Mouse (Mus musculus): ENCODE measurements around the gene Rasgef1b. TPM values are rescaled to one million over a fixed set of nuclear protein-coding genes. Genes with fewer than 3 reads are reported as not detected.

The Rasgef1b gene
- polyA plus RNA-seq, 1 experiment from 2014 or later, result 124 TPM

DNA sequence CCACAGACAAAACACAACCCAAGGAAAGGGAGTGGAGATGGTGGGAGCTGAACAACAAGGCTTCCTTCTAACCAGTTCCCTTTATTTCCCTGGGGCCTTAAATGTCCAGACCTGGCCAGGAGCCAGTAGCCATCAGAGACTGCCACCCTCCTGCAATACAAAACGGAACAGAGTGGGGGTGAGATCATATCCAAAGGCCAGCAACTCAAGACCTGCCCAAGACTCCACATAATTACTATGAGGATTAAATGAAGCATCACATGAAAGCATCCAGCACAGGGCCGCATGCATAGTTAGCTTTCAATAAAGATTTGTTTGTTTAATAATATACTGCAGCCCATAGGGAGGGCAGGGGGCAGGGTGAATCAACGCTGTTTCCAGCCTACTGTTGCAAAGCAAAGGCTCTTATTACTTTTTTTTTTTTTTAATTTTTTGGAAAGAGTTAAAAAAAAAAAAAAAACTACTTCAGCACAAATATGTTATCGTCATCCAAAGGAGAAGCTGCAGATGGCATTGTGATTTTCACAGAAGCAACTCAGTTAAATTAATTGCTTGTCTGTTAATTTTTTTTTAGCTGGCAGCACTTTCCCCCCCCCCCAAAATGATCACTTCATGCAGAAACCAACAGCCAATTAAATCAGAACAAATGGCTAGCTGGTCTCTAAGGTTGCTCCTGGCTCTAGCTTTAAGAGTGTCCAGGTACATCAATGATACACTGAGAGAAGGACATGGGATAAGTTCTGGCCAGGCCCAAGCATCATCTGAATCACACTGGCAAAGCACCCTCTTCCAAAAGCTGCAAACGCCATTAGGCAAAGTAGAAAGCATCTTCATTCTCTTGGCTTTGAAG is 241.6 kb downstream of the Rasgef1b start:
- H3K36me3 ChIP-seq (ENCODE audit: inconsistent target), result no peaks in the 10 kb centered on the region
- H3K79me2 ChIP-seq (ENCODE audit: inconsistent target), result no peaks in the 10 kb centered on the region
- whole genome bisulfite sequencing (ENCODE audit: missing documents), result 74% methylated on average over 5 of the region's 5 CpGs
- H3K27ac ChIP-seq, result no peak overlapping the region
- H3K4me3 ChIP-seq (ENCODE audit: inconsistent target), result no peak overlapping the region

DNA sequence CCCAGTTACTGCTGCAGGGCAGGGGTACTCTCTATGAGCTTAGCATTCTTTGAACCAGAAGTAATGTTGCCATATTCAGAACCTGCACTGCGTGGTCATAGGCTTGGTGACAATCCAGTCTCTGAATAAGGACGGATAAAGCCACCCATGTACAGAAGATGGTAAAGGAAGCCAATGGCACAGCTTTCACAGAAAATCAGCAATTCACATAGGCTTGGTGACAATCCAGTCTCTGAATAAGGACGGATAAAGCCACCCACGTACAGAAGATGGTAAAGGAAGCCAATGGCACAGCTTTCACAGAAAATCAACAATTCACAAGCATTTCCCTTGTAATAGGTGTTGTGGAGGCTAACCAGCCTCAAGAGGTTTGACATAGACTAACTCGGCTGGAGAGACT is 245.7 kb downstream of the Rasgef1b start:
- 89% methylated on average over 5 of the region's 5 CpGs for WGBS (ENCODE audit: missing documents)
- no peak overlapping the region for H3K27ac ChIP-seq
- no peaks in the 10 kb centered on the region for H3K79me2 ChIP-seq (ENCODE audit: inconsistent target)
- H3K4me3 ChIP-seq (ENCODE audit: inconsistent target), result no peak overlapping the region
- H3K36me3 ChIP-seq (ENCODE audit: inconsistent target), result no peaks in the 10 kb centered on the region

DNA sequence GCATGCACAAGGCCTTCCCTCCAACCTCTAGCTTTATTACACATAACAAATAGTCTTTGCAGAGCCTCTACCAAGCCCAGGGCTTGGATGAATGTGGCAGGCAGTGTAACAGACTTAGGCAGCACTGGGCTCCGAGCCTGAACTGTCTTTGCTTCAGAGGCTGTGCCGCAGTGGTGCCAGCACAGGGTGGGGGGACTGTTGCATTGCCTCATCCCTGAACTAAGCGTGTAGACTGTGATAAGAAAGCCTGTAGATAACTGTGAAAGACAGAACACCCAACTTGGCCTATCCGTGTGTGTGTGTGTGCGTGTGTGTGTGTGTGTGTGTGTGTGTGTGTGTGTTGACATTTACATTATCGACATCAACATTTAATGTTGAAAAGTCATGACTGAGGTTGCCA is 246.3 kb downstream of the Rasgef1b start:
- H3K4me3 ChIP-seq (ENCODE audit: inconsistent target), result no peak overlapping the region
- no peaks in the 10 kb centered on the region for H3K79me2 ChIP-seq (ENCODE audit: inconsistent target)
- WGBS (ENCODE audit: missing documents), result 100% methylated on average over 4 of the region's 6 CpGs
- H3K36me3 ChIP-seq (ENCODE audit: inconsistent target), result no peaks in the 10 kb centered on the region
- no peak overlapping the region for H3K27ac ChIP-seq

DNA sequence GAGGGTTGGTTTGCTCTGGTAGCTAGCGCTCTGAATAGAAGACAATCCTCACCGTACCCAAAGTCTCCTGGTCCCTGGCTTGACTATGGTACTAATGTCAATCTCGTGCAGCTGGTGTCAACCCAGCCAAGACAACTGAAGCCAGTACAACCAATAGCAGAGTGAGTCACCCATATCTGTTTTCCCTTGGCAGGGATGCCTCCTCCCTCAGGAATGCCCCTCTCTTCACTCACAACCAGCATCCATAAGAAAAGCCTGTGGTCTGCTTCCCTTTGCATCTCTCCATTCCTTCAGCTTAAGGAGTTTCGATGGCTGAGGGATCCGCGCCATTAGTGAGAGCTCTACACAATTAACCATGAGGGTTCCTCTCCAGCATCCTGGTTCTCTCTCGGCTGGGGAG is 246.8 kb downstream of the Rasgef1b start:
- H3K4me3 ChIP-seq (ENCODE audit: inconsistent target), result no peak overlapping the region
- WGBS (ENCODE audit: missing documents), result 94% methylated on average over 7 of the region's 7 CpGs
- H3K79me2 ChIP-seq (ENCODE audit: inconsistent target), result no peaks in the 10 kb centered on the region
- no peak overlapping the region for H3K27ac ChIP-seq
- no peaks in the 10 kb centered on the region for H3K36me3 ChIP-seq (ENCODE audit: inconsistent target)

DNA sequence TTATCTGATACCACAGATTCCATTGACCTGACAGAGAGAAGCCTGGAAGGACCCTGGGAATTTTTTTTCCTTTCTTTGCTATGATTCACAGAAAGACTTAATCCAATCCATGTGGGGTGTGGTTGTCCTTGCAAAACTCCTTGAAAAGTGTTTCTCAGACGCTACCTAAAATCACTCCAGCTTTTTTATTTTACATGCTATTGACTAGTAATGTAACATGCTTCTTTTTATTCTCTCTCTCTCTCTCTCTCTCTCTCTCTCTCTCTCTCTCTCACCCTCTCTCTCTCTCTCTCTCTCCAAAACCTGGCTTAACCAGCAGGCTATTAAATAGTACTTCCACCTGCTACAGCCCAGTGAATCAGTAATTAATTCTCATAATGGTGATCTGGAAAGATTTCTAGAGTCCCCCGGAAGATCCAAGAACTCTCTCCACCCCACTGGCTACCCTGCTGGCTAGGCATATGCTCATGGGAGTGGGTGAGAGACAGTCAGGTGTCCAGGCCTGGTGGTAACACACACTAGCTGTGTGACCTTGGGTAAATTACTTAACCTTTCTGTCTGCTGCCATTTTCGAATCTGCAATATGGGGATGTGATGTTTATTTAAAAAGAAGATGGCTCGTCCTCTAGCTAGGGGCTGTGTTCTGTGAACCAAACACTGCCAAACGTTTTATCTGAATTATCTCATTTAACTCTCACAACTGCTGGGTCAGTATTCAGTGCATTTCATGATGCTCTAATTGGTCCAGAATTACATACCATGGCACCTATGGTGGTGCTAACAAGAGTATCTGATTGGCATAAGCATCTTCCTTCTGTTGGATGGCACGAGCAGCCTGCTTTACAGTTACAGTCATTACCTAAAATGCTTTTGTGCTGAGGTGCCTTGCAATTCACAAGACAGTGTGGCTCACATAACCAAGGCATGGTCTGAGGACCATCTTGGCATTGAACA is 248.5 kb downstream of the Rasgef1b start:
- no peaks in the 10 kb centered on the region for H3K36me3 ChIP-seq (ENCODE audit: inconsistent target)
- H3K27ac ChIP-seq, result no peak overlapping the region
- H3K4me3 ChIP-seq (ENCODE audit: inconsistent target), result no peak overlapping the region
- 96% methylated on average over 6 of the region's 6 CpGs for WGBS (ENCODE audit: missing documents)
- no peaks in the 10 kb centered on the region for H3K79me2 ChIP-seq (ENCODE audit: inconsistent target)

DNA sequence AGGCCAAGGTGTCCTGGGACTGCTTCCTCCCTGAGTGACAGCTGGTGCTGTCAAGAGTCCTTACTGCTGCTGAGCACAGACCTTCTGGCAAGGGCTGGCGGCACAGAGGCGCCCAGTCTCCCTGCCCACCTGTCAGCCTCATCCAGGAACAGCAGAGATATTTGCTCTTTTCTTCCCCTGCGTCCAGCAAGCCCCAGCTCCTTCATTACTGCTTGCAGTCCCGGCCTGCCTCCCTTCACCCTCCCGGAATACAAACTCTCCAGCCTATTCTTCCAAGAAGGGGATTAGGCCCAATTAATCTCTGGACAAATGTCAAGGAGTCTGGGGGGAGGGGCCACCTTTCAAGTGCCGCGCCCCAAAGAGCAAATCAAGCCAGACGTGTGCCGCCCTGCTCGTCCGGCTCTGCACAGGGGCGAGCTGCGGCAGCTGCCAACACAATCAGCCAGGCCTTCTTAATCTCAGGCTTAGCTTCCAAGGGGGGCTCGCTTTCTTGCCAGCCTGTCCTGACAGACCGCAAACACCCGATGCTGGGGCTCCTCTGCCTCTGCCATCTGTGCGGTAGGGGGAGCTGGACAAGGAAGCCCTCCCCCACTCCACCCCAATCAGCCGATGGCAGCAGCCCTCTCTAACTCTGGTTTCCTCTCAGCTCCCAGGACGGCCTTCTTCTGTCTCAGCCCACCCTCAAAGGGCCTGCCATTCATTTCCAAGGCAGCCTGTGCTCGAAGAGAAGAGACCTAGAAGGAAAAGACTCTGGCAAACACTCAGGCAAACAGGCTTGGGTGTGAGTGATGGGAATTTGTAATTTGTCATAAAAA is 249.4 kb downstream of the Rasgef1b start:
- Histone ChIP-seq H3K79me2 (ENCODE audit: inconsistent target) (no peaks in the 10 kb centered on the region), H3K4me3 (ENCODE audit: inconsistent target) (no peak overlapping the region), H3K27ac (no peak overlapping the region), H3K36me3 (ENCODE audit: inconsistent target) (no peaks in the 10 kb centered on the region)
- 51% methylated on average over 20 of the region's 20 CpGs for WGBS (ENCODE audit: missing documents)

DNA sequence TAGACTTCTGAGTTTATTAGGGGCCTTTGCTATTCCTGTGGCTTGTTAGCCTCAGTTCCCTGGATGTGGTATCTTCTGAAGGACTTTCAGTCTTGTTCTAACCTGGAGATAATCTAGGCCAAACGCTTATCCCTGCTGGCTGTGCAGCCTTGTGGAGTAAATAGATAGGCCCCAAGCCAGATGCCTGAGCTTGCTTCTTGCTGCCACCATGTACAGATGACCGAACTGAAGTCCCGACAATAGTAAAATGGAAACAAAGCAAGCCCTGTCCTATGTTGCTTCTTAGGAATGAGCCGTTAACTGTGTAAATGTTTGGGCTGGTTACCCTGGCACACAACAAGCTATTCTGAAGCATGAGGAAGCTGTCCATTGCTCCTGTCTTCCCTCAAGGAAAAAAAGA is 250.1 kb downstream of the Rasgef1b start:
- H3K27ac ChIP-seq, result no peak overlapping the region
- 95% methylated on average over 4 of the region's 4 CpGs for WGBS (ENCODE audit: missing documents)

DNA sequence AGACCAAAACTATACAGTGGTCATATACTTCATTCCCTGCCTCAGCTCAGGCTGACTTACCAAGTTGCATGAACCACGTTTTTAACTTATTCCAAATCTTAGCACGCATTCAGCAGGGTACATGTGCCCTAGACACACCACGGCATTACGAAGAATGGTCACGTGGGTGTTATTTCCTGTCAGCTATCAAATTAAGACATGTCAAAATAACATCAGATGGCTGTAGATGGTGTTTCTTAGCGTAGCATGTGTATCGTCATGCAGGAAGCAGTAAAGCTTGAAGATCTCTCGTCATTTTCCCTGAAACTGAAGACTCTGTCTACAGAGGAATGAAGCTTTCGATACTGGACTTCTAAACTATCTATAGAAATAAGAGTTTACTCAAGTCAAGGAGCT is 251.4 kb downstream of the Rasgef1b start:
- no peak overlapping the region for H3K27ac ChIP-seq
- H3K36me3 ChIP-seq (ENCODE audit: inconsistent target), result no peaks in the 10 kb centered on the region
- no peak overlapping the region for H3K4me3 ChIP-seq (ENCODE audit: inconsistent target)
- 96% methylated on average over 9 of the region's 9 CpGs for WGBS (ENCODE audit: missing documents)
- no peaks in the 10 kb centered on the region for H3K79me2 ChIP-seq (ENCODE audit: inconsistent target)

More for the DNA sequence above, 250.1 kb downstream of the Rasgef1b start:
- no peaks in the 10 kb centered on the region for H3K79me2 ChIP-seq (ENCODE audit: inconsistent target)
- no peaks in the 10 kb centered on the region for H3K36me3 ChIP-seq (ENCODE audit: inconsistent target)
- no peak overlapping the region for H3K4me3 ChIP-seq (ENCODE audit: inconsistent target)

DNA sequence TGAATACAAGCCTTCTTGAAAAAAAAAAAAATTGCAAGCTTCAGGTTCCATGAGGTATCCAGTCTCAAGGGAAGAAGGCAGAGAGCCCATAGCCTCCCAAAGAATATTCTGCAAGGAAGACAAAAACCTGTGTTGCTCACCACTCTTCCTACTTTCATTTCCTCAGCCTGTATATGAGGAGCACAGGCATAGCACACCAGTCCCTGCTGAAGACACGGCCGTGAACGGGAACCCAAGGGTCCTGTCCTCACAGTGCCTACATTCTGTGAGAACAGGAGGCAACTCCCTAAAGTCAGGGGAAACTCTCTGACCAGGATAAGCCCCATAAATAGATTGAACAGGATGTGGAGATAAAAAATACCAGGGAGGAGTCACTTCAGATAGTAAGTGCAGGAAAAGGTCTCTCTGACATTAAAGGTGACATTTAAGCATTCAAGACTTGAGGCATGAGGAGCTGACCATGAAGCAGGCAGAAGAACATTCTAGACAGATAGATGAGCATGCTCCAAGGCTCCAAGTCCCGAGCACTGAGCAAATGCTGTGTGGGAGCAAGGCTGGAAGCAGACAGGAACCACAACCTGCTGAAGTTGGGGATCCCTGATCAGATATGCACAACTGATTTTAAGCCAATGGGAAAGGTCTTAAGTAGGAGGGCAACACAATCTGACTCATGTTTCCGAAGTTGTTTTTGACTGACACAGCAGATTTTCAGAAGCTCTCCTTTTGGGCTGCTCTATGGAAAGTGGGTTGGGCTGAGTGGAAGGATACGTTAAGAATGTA is 252.0 kb downstream of the Rasgef1b start:
- H3K27ac ChIP-seq, result no peak overlapping the region
- no peak overlapping the region for H3K4me3 ChIP-seq (ENCODE audit: inconsistent target)
- H3K36me3 ChIP-seq (ENCODE audit: inconsistent target), result no peaks in the 10 kb centered on the region
- no peaks in the 10 kb centered on the region for H3K79me2 ChIP-seq (ENCODE audit: inconsistent target)
- WGBS (ENCODE audit: missing documents), result 68% methylated on average over 6 of the region's 6 CpGs

DNA sequence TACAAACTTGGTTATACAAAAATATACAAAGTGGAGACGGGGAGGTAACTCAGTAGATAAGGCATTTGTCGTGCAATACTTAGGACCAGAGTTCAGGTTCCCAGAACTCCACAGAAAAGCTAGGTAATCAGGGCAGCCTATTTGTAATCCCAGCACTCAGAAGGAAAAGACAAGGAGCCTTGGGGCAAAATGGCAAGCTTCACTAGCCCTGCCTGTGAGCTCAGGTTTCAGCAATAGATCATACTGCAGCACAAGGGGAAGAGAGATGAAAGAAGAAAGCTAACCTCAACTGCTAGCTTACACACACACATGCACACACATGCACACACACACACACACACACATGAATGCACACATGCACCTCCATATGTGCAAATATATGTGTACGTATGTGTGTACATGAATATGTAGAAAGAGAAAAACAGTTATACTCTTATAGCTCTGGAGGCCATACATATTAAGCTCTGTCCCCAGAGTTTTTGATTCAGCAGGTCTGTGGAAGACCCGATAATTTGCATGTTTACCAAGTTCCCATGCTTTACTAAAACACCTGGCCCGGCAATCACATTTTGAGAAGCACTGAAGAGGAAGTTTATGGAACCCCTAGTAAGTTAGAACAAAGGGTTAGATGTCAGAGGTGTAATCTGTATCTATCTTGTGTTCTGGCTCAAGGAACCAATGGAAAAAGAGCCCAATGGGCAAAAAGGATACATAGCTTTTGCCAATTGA is 256.1 kb downstream of the Rasgef1b start:
- H3K36me3 ChIP-seq (ENCODE audit: inconsistent target), result no peaks in the 10 kb centered on the region
- H3K79me2 ChIP-seq (ENCODE audit: inconsistent target), result no peaks in the 10 kb centered on the region
- no peak overlapping the region for H3K27ac ChIP-seq
- H3K4me3 ChIP-seq (ENCODE audit: inconsistent target), result no peak overlapping the region
- 90% methylated on average over 5 of the region's 5 CpGs for WGBS (ENCODE audit: missing documents)

DNA sequence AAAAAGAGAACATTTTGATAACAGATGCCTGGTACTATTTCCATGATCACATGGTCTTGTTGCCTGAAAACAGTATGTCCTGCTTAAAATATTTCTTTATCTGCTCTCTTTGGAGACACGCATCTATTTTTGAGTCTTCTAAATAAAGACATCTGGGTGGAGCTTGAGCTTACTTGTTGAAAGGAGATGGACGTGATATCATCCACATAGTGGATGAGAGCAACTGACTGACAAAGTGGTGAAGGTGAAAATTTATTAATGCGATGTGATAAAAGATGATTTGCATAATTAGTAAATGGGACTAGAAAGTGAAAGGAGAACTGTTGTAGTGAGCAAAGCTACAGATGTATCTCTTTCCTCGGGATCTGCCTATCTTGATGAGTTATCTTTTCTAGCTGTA is 257.1 kb downstream of the Rasgef1b start:
- H3K36me3 ChIP-seq (ENCODE audit: inconsistent target), result no peaks in the 10 kb centered on the region
- H3K27ac ChIP-seq, result no peak overlapping the region
- no peak overlapping the region for H3K4me3 ChIP-seq (ENCODE audit: inconsistent target)
- 88% methylated on average over 4 of the region's 4 CpGs for WGBS (ENCODE audit: missing documents)
- no peaks in the 10 kb centered on the region for H3K79me2 ChIP-seq (ENCODE audit: inconsistent target)

DNA sequence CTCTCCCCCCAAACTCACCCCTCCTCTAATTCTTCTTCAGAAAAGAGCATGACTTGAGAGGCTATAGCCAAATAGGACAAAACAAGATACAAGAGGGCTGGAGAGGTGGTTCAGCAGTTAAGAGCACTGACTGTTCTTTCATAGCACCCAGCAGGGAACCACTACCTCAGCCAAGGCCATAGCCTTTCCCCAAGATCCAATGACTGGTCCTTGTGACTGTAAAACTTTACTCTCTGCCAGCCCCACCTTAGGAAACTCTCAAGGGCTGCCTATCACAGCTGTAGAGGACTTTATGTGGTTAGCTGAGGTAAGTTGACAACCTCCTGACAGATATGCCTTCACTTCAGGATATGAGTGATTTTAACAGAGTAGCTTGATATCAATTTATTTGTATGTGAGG is 258.3 kb downstream of the Rasgef1b start:
- Histone ChIP-seq H3K4me3 (ENCODE audit: inconsistent target) (no peak overlapping the region), H3K27ac (no peak overlapping the region), H3K36me3 (ENCODE audit: inconsistent target) (no peaks in the 10 kb centered on the region), H3K79me2 (ENCODE audit: inconsistent target) (no peaks in the 10 kb centered on the region)

DNA sequence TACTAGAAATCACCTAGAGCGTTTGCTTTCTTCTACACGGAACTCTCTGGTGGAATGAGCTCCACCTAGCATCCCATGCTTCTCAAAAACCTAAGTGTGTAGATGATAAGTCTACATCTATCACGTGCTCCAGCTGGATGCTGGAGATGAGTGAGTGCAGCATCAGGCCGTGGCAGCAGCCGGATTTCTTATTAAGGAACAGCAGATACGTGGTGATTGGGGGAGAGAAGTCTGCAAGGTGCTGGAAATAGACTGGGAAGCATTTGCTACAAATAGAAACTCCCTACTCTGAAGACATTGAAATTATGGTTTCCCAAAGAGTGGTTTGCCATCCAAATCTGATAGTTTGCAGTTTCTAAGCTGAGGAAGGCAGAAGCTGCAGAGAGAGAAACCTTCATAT is 269.9 kb downstream of the Rasgef1b start:
- WGBS (ENCODE audit: missing documents), result 86% methylated on average over 6 of the region's 6 CpGs
- H3K27ac ChIP-seq, result peak overlapping the region; percentile 19
- no peak overlapping the region for H3K4me3 ChIP-seq (ENCODE audit: inconsistent target)
- no peaks in the 10 kb centered on the region for H3K79me2 ChIP-seq (ENCODE audit: inconsistent target)
- no peaks in the 10 kb centered on the region for H3K36me3 ChIP-seq (ENCODE audit: inconsistent target)

All from macrophage (primary cell).